ENCODE assay signal across 8 mouse cellular contexts in the genomic region with DNA sequence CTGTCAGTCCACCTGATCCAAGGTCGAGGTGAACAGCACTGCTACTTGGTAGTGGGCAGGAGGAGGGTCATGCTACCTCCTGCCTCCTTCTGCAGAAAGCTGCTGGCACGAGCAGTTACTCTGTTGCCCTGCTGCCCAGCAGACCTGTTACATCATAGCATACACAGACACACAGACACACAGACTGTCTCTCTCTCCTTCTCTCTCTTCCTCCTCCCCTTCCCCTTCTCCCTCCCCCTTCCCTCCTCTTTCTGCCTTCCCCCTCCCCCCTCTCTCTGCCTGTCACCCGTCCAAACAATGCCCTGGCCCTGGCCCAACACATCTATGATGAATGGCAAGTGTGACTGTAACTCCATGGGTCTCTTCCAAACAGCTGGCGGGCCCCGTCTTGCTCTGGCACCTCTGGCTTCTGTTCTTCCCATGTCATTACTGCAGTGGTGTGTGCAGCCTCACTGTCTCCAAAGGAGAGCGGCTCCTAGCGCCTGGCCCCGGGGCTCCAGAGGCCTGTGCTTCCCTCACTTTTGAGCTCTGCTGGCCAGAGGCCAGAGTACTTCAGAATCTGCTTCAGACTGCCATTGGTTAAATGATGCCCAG. TPM values are rescaled to one million over a fixed set of nuclear protein-coding genes. Genes with fewer than 3 reads are reported as not detected.
A peak's percentile ranks its signal among the peaks of the same experiment; 100 is the strongest.
DNase-seq lines count a peak whose midpoint lies in the region; ATAC-seq and TF ChIP-seq lines count a peak whose summit lies in the region.

No protein-coding gene starts in this region.

- no peaks in the 10 kb centered on the region for H3K9me3 ChIP-seq in embryonic facial prominence, embryonic 11.5 days (replicated peaks; ENCODE audit: control insufficient read depth, low read length)
- no peaks in the 10 kb centered on the region for H3K9me3 ChIP-seq in hindbrain, postnatal 0 days (ENCODE audit: low read length)
- H3K9me3 ChIP-seq in lung, postnatal 0 days (ENCODE audit: low read length) = no peaks in the 10 kb centered on the region

- 0 out of 2 replicates have a peak, but pooled peaks have one; percentile 29 for ATAC-seq in embryonic facial prominence, embryonic 11.5 days (replicated peaks; ENCODE audit: insufficient number of reproducible peaks, low FRiP score, low TSS enrichment, low read depth)
- ATAC-seq in hindbrain, postnatal 0 days = peak; percentile 78
- ATAC-seq in lung, postnatal 0 days = peak; percentile 83

- DNase-seq in ovary, postnatal 14 days (ENCODE audit: low spot score) = peak; percentile 44
- DNase-seq in ovary, postnatal 10 days (ENCODE audit: low spot score) = no peak
- peak; percentile 15 for DNase-seq in embryonic facial prominence, embryonic 11.5 days (ENCODE audit: low spot score)
- DNase-seq in hindbrain, postnatal 0 days (ENCODE audit: low spot score) = peak; percentile 53
- DNase-seq in lung, postnatal 0 days (ENCODE audit: low spot score) = peak; percentile 64
- DNase-seq in c-Kit-positive CD71-positive TER-119-positive erythroid progenitor cells, embryonic 14.5 days (ENCODE audit: low spot score) = no peak
- DNase-seq in right cerebral cortex, adult 2 months (ENCODE audit: low spot score in 2 of 2) = no peak
- no peak for DNase-seq in left cerebral cortex, adult 2 months (ENCODE audit: extremely low spot score in 1 of 2, low spot score in 2 of 2)

- no peak for TF ChIP-seq EP300 in lung, postnatal 0 days (IDR thresholded peaks at IDR 0.05)

- no peak overlapping the region for H3K4me2 ChIP-seq in embryonic facial prominence, embryonic 11.5 days (ENCODE audit: low read depth, low read length)
- no peak overlapping the region for H3K4me2 ChIP-seq in hindbrain, postnatal 0 days (ENCODE audit: low read depth, low read length)
- no peak overlapping the region for H3K4me2 ChIP-seq in lung, postnatal 0 days (replicated peaks; ENCODE audit: low read depth, low read length)

- WGBS in embryonic facial prominence, embryonic 11.5 days = 24% methylated on average over 8 of the region's 8 CpGs
- 8% methylated on average over 8 of the region's 8 CpGs for WGBS in hindbrain, postnatal 0 days
- 8% methylated on average over 8 of the region's 8 CpGs for WGBS in lung, postnatal 0 days

- H3K9ac ChIP-seq in embryonic facial prominence, embryonic 11.5 days (replicated peaks; ENCODE audit: low read length) = no peak overlapping the region
- no peak overlapping the region for H3K9ac ChIP-seq in hindbrain, postnatal 0 days (replicated peaks; ENCODE audit: low read length)
- no peak overlapping the region for H3K9ac ChIP-seq in lung, postnatal 0 days (replicated peaks; ENCODE audit: low read depth)

- H3K27ac ChIP-seq in embryonic facial prominence, embryonic 11.5 days (replicated peaks; ENCODE audit: low read depth, low read length) = no peak overlapping the region
- H3K27ac ChIP-seq in hindbrain, postnatal 0 days = no peak overlapping the region
- no peak overlapping the region for H3K27ac ChIP-seq in lung, postnatal 0 days (ENCODE audit: low read length)
- H3K27ac ChIP-seq in left cerebral cortex, adult 2 months = no peak overlapping the region

- H3K4me1 ChIP-seq in embryonic facial prominence, embryonic 11.5 days (ENCODE audit: control insufficient read depth, insufficient read depth, low read length) = no peaks in the 10 kb centered on the region
- H3K4me1 ChIP-seq in hindbrain, postnatal 0 days (ENCODE audit: insufficient read depth, low read length) = 0 out of 2 replicates have a peak, but pooled peaks cover 7% of the 10 kb centered on the region
- H3K4me1 ChIP-seq in lung, postnatal 0 days (ENCODE audit: insufficient read depth, low read depth, low read length) = no peaks in the 10 kb centered on the region

- H3K36me3 ChIP-seq in embryonic facial prominence, embryonic 11.5 days (replicated peaks; ENCODE audit: control insufficient read depth, insufficient read depth, low read depth, low read length) = no peaks in the 10 kb centered on the region
- no peaks in the 10 kb centered on the region for H3K36me3 ChIP-seq in hindbrain, postnatal 0 days (ENCODE audit: insufficient read depth, low read length)
- H3K36me3 ChIP-seq in lung, postnatal 0 days (ENCODE audit: insufficient read depth, low read length) = no peaks in the 10 kb centered on the region

- no peak overlapping the region for H3K4me3 ChIP-seq in embryonic facial prominence, embryonic 11.5 days (ENCODE audit: low read depth, low read length)
- no peak overlapping the region for H3K4me3 ChIP-seq in hindbrain, postnatal 0 days (ENCODE audit: low read length)
- H3K4me3 ChIP-seq in lung, postnatal 0 days (ENCODE audit: low read depth, low read length) = no peak overlapping the region
- no peak overlapping the region for H3K4me3 ChIP-seq in left cerebral cortex, adult 2 months

- no peaks in the 10 kb centered on the region for H3K27me3 ChIP-seq in embryonic facial prominence, embryonic 11.5 days (ENCODE audit: control insufficient read depth, insufficient read depth, low read length)
- H3K27me3 ChIP-seq in hindbrain, postnatal 0 days (ENCODE audit: insufficient read depth, low read length) = no peaks in the 10 kb centered on the region
- no peaks in the 10 kb centered on the region for H3K27me3 ChIP-seq in lung, postnatal 0 days (replicated peaks; ENCODE audit: insufficient read depth, low read length)

- TF ChIP-seq CTCF in hindbrain, postnatal 0 days (IDR thresholded peaks at IDR 0.05; ENCODE audit: low read depth) = no peak
- 0 out of 2 replicates have a peak, but pooled peaks have one; percentile 5 for TF ChIP-seq CTCF in lung, postnatal 0 days (IDR thresholded peaks at IDR 0.05)
- TF ChIP-seq CTCF in left cerebral cortex, adult 2 months (IDR thresholded peaks at IDR 0.05) = no peak

- intact Hi-C loops in left cerebral cortex, adult 2 months (cut with DNase I) = no loop called here

RNA-seq across cellular contexts. Expression of a gene that starts 48.6 kb away (rescaled TPM):
- polyA plus RNA-seq in embryonic facial prominence, embryonic 11.5 days (2014; fragmentation: Nextera tagmentation; extraction: Ambion mirVana) = 312 and 320 TPM in 2 replicates
- 193 and 214 TPM in 2 replicates for total RNA-seq in hindbrain, postnatal 0 days (2014; rRNA removed)
- polyA plus RNA-seq in hindbrain, postnatal 0 days (2015; fragmentation: Nextera tagmentation; extraction: Ambion mirVana) = 119 and 122 TPM in 2 replicates
- 42.0 and 43.6 TPM in 2 replicates for polyA plus RNA-seq in lung, postnatal 0 days (2015; fragmentation: Nextera tagmentation; extraction: Ambion mirVana)
- total RNA-seq in left cerebral cortex, adult 2 months (2021) = 10 to 100 TPM; 67.2 to 68.6 TPM

Comparison
In these comparisons a context has a peak if more than half of its experiments do, and no peak if none do; other contexts are left out.
1. DNase-seq: peak in ovary, postnatal 14 days (single experiment), embryonic facial prominence, embryonic 11.5 days (single experiment), hindbrain, postnatal 0 days (single experiment) and lung, postnatal 0 days (single experiment); none in ovary, postnatal 10 days (single experiment), c-Kit-positive CD71-positive TER-119-positive erythroid progenitor cells, embryonic 14.5 days (single experiment), right cerebral cortex, adult 2 months (0 of 2) and left cerebral cortex, adult 2 months (0 of 2).
2. ATAC-seq: peak in every context shown above with its lines; median percentile 83 in lung, postnatal 0 days; 78 in hindbrain, postnatal 0 days; 29 in embryonic facial prominence, embryonic 11.5 days.